In the genomic region with DNA sequence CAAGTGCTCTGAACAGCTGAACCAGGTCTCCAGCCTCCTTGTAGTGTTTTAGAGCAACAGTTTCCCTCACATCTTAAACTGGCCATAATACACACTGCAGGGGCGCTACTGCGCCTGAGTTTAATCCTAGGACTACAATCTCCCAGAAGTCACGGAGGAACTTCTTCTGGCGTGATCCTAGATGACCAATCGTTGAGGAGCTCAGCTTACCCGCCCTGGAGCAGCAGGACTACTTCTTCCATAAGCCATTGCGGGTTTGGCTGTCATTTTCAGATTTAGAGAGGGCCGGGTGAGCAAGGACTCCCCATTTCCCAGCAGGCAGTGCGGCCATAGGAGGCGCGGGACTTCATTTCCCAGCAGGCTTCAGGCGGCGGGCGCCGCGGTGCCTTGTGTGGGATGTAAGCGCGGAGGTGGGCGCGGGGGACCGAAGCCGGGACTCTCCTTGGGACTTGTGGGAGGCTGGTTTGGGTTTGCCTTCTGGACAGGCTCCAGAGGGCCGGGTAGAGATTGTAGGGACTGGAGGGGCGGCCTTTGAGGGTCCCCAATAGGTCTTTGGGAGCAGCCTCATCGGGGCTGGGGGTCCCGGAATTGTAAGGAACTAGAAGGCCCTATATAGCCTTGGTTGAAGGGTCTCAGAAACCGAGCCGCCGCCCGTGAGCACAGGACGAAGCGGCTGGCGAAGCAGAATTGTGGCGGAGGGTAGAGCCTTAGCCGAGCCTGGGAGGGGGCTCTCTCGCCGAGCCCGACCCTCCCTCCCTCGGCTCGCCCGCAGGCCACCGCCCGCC, we compare ENCODE assay signal across 7 mouse cellular contexts. TPM values are rescaled to one million over a fixed set of nuclear protein-coding genes. Genes with fewer than 3 reads are reported as not detected.
DNase-seq lines count a peak whose midpoint lies in the region; ATAC-seq and TF ChIP-seq lines count a peak whose summit lies in the region.

Gene Men1, plus strand, starts transcription at position 307 of the 785 bp plus-strand sequence.

- WGBS in embryonic facial prominence, embryonic 10.5 days, result under 1% methylated on average over 43 of the region's 43 CpGs
- under 1% methylated on average over 43 of the region's 43 CpGs for WGBS in intestine, postnatal 0 days
- WGBS in midbrain, embryonic 12.5 days, result 0% methylated on average over 41 of the region's 43 CpGs
- under 1% methylated on average over 43 of the region's 43 CpGs for WGBS in small intestine, adult 2 months

- intact Hi-C loops in left cerebral cortex, postnatal 4 days (cut with DNase I), result loop anchor here (5.0 kb wide), 1 partner anchor 68 kb away; no protein-coding TSS in a partner anchor

- peak within 1 kb of the TSS; percentile 89 for H3K27ac ChIP-seq in embryonic facial prominence, embryonic 10.5 days (replicated peaks)
- H3K27ac ChIP-seq in intestine, postnatal 0 days (ENCODE audit: low read depth, low read length), result peak within 1 kb of the TSS; percentile 57
- peak within 1 kb of the TSS; percentile 65 for H3K27ac ChIP-seq in midbrain, embryonic 12.5 days (replicated peaks)
- peak within 1 kb of the TSS; percentile 48 for H3K27ac ChIP-seq in small intestine, adult 2 months (ENCODE audit: insufficient read depth, low read depth, low read length)

- peak within 1 kb of the TSS; percentile 88 for H3K4me3 ChIP-seq in embryonic facial prominence, embryonic 10.5 days
- H3K4me3 ChIP-seq in intestine, postnatal 0 days (ENCODE audit: low read depth, low read length), result peak within 1 kb of the TSS; percentile 81
- peak within 1 kb of the TSS; percentile 89 for H3K4me3 ChIP-seq in midbrain, embryonic 12.5 days
- H3K4me3 ChIP-seq in small intestine, adult 2 months (ENCODE audit: low read depth, low read length), result peak within 1 kb of the TSS; percentile 81

- TF ChIP-seq POLR2A in small intestine, adult 2 months (IDR thresholded peaks at IDR 0.05; ENCODE audit: low read depth, low read length), result 0 out of 2 replicates have a peak, but pooled peaks have one; percentile 39

- DNase-seq in adrenal gland, postnatal 10 days, result peak; percentile 92
- peak; percentile 96 for DNase-seq in embryonic facial prominence, embryonic 10.5 days (ENCODE audit: low spot score)
- DNase-seq in gonadal fat pad, adult 2 months (ENCODE audit: low read depth), result peak; percentile 89
- DNase-seq in left cerebral cortex, postnatal 4 days, result peak; percentile 96

- H3K4me2 ChIP-seq in intestine, postnatal 0 days (replicated peaks; ENCODE audit: low read depth), result peak within 1 kb of the TSS; percentile 87
- H3K4me2 ChIP-seq in midbrain, embryonic 12.5 days (replicated peaks), result peak within 1 kb of the TSS; percentile 98

- peak within 1 kb of the TSS; percentile 67 for H3K9ac ChIP-seq in intestine, postnatal 0 days (ENCODE audit: low read depth, low read length)
- peak within 1 kb of the TSS; percentile 90 for H3K9ac ChIP-seq in midbrain, embryonic 12.5 days (replicated peaks)

- no peaks in the 10 kb centered on the region for H3K9me3 ChIP-seq in embryonic facial prominence, embryonic 10.5 days
- H3K9me3 ChIP-seq in intestine, postnatal 0 days (ENCODE audit: control insufficient read depth), result no peaks in the 10 kb centered on the region
- no peaks in the 10 kb centered on the region for H3K9me3 ChIP-seq in midbrain, embryonic 12.5 days

- H3K36me3 ChIP-seq in embryonic facial prominence, embryonic 10.5 days (replicated peaks), result peaks cover 35% of the 10 kb centered on the region
- peaks cover 31% of the 10 kb centered on the region for H3K36me3 ChIP-seq in intestine, postnatal 0 days (ENCODE audit: control insufficient read depth, insufficient read depth)
- H3K36me3 ChIP-seq in midbrain, embryonic 12.5 days, result peaks cover 31% of the 10 kb centered on the region
- peaks cover 20% of the 10 kb centered on the region for H3K36me3 ChIP-seq in small intestine, adult 2 months (ENCODE audit: control insufficient read depth, insufficient read depth, low read length)

- H3K4me1 ChIP-seq in embryonic facial prominence, embryonic 10.5 days, result peaks cover 45% of the 10 kb centered on the region
- H3K4me1 ChIP-seq in intestine, postnatal 0 days (replicated peaks; ENCODE audit: control insufficient read depth, insufficient read depth, low read length), result no peaks in the 10 kb centered on the region
- peaks cover 32% of the 10 kb centered on the region for H3K4me1 ChIP-seq in midbrain, embryonic 12.5 days
- peaks cover 7% of the 10 kb centered on the region for H3K4me1 ChIP-seq in small intestine, adult 2 months (ENCODE audit: control insufficient read depth, insufficient read depth, insufficient read length, low read length)

- no peaks in the 10 kb centered on the region for H3K27me3 ChIP-seq in embryonic facial prominence, embryonic 10.5 days (replicated peaks; ENCODE audit: low read depth, poor library complexity, severe bottlenecking)
- no peaks in the 10 kb centered on the region for H3K27me3 ChIP-seq in intestine, postnatal 0 days (replicated peaks; ENCODE audit: control insufficient read depth, insufficient read depth, low read length)
- peaks cover 1% of the 10 kb centered on the region for H3K27me3 ChIP-seq in midbrain, embryonic 12.5 days
- no peaks in the 10 kb centered on the region for H3K27me3 ChIP-seq in small intestine, adult 2 months (ENCODE audit: control insufficient read depth, insufficient read depth, low read length)

- peak; percentile 70 for TF ChIP-seq CTCF in intestine, postnatal 0 days (IDR thresholded peaks at IDR 0.05; ENCODE audit: low read depth)
- TF ChIP-seq CTCF in small intestine, adult 2 months (IDR thresholded peaks at IDR 0.05; ENCODE audit: extremely low read depth, insufficient read length, insufficient replicate concordance, low read depth, low read length), result no peak

- peak; percentile 88 for ATAC-seq in intestine, postnatal 0 days
- peak; percentile 90 for ATAC-seq in midbrain, embryonic 12.5 days (ENCODE audit: low FRiP score, low read depth)

RNA-seq across cellular contexts. Expression of gene Men1, which starts in this region (rescaled TPM):
- 10 to 100 TPM; 37.1 to 38.7 TPM for total RNA-seq in adrenal gland, postnatal 10 days (2021)
- 122 and 130 TPM in 2 replicates for polyA plus RNA-seq in embryonic facial prominence, embryonic 10.5 days (2016; fragmentation: Nextera tagmentation; extraction: Ambion mirVana)
- 40.4 and 48.5 TPM in 2 replicates for polyA plus RNA-seq in gonadal fat pad, adult 2 months (2012; rRNA removed)
- 17.1 and 19.6 TPM in 2 replicates for polyA plus RNA-seq in intestine, postnatal 0 days (2015; fragmentation: Nextera tagmentation; extraction: Ambion mirVana)
- 10 to 100 TPM; 81.1 to 81.4 TPM for total RNA-seq in left cerebral cortex, postnatal 4 days (2021)
- 99.0 and 103 TPM in 2 replicates for polyA plus RNA-seq in midbrain, embryonic 12.5 days (2016; fragmentation: Nextera tagmentation; extraction: Ambion mirVana)
- 23.6 and 38.5 TPM in 2 replicates for polyA plus RNA-seq in small intestine, adult 2 months (2012; rRNA removed)

Comparison
In these comparisons a context has a peak if more than half of its experiments do, and no peak if none do; other contexts are left out.
1. Peak in every context shown above with its lines: DNase-seq, ATAC-seq, H3K4me3 ChIP-seq and H3K27ac ChIP-seq.